Mouse (Mus musculus): ENCODE results near the gene Map1a.
A peak's percentile ranks its signal among the peaks of the same experiment; 100 is the strongest.

Map1a gene

DNA sequence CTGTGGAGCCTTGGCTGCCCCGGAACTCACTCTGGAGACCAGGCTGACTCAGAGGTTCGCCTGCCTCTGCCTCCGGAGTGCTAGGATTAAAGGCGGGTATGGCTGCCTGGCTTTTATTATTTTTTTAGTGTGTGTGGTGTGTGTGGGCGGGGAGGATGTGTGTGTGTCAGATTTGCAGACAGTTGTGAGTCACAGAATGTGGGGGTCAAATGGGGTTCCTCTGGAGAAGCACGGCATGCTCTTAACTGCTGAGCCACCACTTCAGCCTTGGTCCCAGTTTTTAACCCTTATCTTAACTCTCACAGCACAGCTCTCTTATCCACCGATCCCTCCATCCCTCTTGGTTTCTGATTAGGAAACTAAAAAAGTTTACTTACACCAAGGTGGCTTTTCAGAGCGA lies 26.9 kb downstream of the Map1a start:
- no peak for DNase-seq

DNA sequence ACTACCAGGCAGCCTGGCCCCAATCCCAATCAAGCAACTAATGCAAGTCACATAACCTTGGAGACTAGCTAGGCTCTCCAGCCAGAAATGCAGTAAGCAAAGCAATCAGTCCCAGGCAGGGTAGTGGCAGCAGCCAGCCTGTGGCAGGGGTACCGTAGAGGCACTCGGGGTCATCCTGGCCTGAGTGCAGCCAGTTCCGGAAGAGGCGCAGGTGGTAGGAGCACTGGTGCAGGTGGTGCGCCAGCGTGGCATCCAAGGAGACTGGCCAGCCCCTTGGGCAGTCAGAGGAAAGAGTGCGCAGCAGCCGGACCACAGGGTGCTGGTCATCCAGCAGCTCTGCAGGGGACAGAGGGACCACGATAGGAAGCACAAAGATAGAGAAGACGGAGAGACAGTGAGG lies 33.6 kb downstream of the Map1a start:
- DNase-seq = no peak

DNA sequence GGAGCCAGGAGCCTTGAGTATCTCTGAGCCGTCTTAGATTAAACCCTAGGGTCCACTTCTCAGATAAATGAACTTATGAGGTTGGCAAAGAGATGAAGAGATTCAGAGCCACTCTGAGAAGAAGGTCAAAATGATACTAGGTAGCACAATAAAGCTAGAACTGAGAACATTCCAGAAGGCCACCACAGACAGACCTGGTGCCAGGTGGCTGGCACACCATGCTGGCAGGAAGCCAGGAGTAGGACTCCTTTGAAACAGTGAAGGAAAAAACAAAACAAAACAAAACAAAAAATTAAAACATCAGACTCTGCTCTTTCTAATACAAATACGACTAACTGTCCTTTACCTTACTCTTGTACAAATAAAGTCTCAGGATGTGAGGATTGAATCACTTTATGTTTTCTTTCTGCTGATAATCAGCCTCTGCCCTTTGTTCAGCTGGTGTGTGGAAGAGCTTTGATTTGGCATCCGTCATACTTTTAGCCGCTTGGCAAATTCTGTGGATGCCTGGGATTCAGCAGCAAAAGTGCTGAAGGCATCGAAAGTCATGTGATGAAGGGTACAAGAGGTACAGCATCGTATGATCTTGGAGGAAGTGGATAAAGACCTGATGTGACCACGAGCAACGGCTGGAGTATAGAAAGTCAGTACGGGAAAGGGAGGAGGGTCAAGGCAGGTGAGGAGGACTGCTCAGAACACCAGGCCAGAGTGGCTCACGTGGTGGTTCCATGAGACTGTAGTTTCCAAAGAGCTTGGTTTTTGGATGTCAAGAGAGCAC lies 34.5 kb downstream of the Map1a start:
- no peak for DNase-seq

DNA sequence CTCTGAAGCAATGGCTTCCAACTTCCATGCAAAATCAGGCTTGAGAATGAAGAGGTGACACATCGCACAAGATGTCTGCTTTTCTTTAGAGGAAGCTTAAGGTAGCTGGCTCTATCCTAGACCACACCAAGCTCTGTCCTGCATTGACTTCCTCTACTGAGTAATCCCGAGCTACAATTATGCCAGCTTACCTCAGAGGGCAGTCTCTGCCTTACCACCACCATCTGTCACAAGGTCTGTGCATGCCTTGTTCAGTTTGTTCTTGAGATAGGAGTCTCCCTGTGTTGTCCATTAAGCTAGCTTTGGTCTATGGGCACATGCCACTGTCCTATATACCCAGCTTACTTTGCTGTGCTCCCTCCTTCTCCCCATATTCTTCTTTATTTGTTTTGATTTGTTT lies 40.1 kb downstream of the Map1a start:
- no peak for DNase-seq

DNA sequence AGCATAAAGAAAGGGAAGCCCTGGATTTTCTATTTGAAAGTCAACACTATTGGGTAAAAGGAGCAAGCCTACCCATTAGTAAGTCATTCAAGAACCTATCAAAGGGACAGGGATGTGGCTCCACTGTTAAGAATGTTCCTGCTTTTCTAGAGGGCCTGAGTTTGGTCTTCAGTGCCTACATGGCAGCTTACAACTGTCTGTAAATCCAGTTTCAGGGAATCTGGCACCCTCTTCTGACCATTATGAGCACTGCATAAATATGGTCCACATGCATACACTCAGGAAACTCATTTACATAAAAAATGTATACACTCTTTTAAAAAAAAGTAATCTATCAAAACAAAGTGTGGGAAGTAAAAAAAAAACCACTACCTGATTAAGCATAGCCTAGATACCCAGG lies 49.7 kb downstream of the Map1a start:
- DNase-seq = no peak

DNA sequence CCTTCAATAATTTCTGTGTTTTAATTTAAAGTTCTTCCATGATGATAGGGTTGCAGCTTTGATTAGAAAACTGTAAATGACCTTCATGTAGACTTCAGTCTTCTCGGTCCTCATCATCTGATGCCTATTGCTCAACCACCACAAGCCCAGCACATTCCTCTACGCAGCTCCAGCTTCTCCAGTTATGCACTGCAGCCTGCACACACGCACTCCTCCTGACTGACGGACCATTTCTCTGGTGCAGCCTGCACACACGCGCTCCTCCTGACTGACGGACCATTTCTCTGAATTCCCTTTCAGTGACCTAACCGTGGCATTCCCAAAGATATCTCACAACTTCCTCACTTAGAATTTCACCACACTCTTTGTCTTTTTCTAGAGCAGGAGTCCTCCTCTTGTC lies 63.8 kb downstream of the Map1a start:
- no peak for DNase-seq

DNA sequence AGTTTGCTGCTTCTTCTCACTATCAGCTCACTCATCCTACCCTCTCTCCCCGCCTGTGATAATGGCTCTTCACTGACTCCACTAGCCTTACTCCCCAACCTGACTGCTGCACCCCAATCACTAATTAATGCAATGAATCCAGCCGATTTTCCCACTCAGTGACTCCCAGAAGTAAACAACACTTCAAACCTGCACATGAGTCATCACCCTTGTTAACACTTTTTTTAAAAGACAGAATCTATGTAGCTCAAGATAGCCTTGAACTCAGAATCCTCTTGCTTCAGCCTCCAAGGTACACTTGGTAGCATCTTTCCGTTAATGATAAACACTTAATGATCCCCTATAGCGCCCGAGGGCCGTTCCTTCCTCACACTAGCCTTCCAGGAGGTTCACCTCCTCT lies 65.0 kb downstream of the Map1a start:
- DNase-seq = no peak

DNA sequence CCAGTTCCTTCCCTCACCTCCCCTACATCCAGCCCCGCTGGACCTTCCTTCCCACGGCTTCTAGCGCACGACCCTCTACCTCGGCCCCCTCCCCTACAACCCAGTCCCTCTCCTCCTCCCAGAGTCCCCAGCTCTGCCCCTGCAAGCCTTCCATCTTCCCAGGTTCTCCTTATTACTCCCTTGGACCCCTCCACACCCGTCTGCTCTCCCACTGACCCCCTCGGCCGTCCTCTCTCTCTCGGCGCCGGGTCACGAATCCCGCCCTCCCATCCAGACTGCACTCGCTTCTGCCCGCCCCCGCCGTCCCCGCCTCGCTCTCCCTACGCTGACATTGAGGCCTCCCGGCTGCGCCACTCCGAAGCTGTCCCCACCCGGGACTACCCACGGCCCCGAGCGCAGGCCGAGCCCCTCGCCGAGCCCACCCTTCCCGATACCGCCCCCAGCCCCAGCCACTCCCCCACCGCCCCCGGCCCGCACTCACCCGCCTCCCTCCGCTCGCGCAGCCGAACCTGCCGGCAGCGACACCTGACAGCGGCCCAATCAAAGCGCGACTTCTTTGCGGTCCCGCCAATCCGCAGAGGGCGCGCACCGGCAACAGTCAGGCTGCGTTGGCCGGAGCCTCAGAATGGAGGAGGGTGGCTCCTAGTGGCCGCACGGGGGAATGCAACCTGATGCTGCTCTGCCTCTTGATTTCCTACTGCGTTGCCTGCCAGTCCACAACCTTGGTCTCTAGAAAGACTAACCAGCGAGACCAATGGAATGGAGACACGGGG lies 65.6 kb downstream of the Map1a start, which contains the start of gene Ppip5k1:
TSS of gene Ppip5k1 (minus strand) at position 577 of the 773 bp plus-strand sequence.
- peak; percentile 99 for DNase-seq

DNA sequence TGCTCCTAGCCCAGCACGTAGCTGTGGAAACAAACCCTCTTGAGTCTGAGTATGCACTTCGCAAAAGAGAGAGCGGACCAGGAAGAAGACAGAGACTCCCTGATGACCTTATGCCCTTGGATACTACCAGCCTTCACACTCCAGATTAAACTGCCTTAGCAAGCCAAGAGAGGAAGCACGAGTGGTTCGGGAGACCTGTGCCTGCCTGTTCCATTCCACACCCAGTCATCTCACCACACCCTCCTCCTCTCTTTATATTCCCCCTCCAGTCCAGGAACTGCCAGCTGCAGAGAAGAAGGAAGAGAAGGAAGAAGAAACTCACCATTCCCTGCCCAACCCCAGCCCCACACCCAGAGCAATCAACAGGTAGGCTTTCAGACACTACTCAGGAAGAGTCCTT lies 68.1 kb downstream of the Map1a start, which contains the start of gene Ckmt1:
TSS of gene Ckmt1 (plus strand) at position 221 of the 400 bp plus-strand sequence.
- DNase-seq = no peak

DNA sequence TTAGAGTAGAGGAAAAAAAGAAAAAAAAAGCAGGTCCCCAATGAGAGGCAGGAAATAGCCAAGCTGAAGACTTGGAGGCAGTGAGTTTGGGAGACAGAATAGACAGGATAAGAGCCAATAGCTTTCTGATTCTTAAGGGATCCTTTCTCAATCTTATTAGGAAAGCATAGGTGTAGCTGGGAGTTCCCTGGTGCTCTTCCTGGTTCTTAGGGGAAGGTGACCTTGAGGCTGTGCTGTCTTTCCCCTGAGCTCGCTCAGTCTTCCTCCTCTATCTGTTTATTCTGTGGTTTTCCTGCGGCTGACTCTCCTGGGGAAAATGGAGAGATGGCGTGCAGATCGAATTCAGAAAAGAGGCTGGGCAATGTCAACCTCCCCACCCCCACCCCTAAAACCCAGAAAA lies 68.6 kb downstream of the Map1a start:
- no peak for DNase-seq

DNA sequence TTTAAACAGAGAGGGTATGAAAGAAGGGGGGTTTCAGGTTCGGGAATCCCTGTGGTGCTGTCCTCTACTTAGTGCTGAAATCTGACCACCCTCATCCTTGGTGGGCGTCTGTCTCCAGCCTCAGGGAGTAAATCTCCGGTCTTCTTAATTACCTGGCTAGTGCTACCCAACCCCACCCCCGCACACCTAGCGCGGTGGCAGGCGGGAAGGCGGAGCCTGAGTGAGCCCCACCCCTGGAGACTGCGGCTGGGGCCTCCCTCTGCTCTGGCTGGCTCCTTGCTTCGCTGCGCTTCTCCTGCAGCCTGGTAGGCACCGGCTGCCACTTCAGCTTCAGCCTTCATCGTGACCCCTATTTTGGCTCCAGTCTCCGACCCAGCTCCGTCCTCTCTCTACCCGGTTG lies 69.0 kb downstream of the Map1a start:
- DNase-seq = peak; percentile 92

DNA sequence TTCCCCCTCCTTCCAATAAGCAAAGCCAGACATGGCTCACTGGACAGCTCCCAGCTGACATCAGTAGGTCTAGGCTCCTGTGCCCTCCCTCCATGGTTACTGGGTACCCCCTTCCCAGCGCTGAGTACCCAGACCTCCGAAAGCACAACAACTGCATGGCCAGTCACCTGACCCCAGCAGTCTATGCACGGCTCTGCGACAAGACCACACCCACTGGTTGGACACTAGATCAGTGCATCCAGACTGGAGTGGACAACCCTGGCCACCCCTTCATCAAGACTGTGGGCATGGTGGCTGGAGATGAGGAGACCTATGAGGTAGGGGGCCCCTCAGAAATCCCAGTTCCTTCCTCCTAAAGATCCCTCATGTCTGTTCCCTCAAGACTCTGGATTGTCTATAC lies 70.1 kb downstream of the Map1a start:
- no peak for DNase-seq
